Mouse (Mus musculus) G1E (cell line): ENCODE measurements around the gene Cab39l. TPM values are rescaled to one million over a fixed set of nuclear protein-coding genes. Genes with fewer than 3 reads are reported as not detected.

Experiments
- ATAC-seq: 2 replicates; pipeline ENCODE4 v1.8.0; 2016; ENCODE audit warnings: mild to moderate bottlenecking; ENCODE audit not compliant: insufficient number of reproducible peaks, poor library complexity, low FRiP score, severe bottlenecking; ENCODE audit errors: extremely low read depth
- DNase-seq: peaks from one replicate; pipeline ENCODE4 v3.0.0; 2012; ENCODE audit warnings: low spot score
- H3K27me3 ChIP-seq: 2 replicates; pipeline ENCODE4 v1.6.1; 2012; ENCODE audit warnings: mild to moderate bottlenecking, low read length, inconsistent platforms; ENCODE audit not compliant: insufficient read depth
- H3K36me3 ChIP-seq: replicated peaks from 2 replicates; pipeline ENCODE3; 2012; ENCODE audit warnings: mild to moderate bottlenecking, inconsistent platforms
- H3K4me1 ChIP-seq: 2 replicates; pipeline ENCODE4 v1.6.1; 2012; ENCODE audit warnings: low read depth, low read length, inconsistent platforms, mixed read lengths; ENCODE audit not compliant: insufficient read depth
- H3K4me3 ChIP-seq: 2 replicates; pipeline ENCODE4 v1.5.1; 2012; ENCODE audit warnings: low read depth, mild to moderate bottlenecking, inconsistent platforms, low read length, moderate library complexity, mixed read lengths
- H3K9me3 ChIP-seq: replicated peaks from 2 replicates; pipeline ENCODE4 v1.6.1; 2012; ENCODE audit warnings: inconsistent platforms
- CTCF ChIP-seq: IDR thresholded peaks from 2 replicates; pipeline ENCODE4 v1.5.1; 2012; ENCODE audit warnings: low read depth, low read length, inconsistent platforms, mixed read lengths
- GATA1 ChIP-seq: IDR thresholded peaks from 2 replicates; pipeline ENCODE4 v1.6.1; 2012; ENCODE audit warnings: borderline replicate concordance, low read length, inconsistent platforms, mixed read lengths
- GATA2 ChIP-seq: IDR thresholded peaks from 2 replicates; pipeline ENCODE4 v1.6.1; 2012; ENCODE audit warnings: low read depth, low read length, inconsistent platforms, borderline replicate concordance
- POLR2AphosphoS5 ChIP-seq: IDR thresholded peaks from 2 replicates; pipeline ENCODE4 v1.6.1; 2012; ENCODE audit warnings: low read depth, low read length, inconsistent platforms; ENCODE audit not compliant: insufficient replicate concordance
- TAL1 ChIP-seq: conservative IDR thresholded peaks from 2 replicates; pipeline ENCODE4 v1.6.1; 2012; ENCODE audit warnings: low read depth, low read length, inconsistent platforms, mixed read lengths
- polyA plus RNA-seq: library from polyadenylated mRNA; stranded (reverse); fragments of >175 nt; gene quantifications from 2 replicates; pipeline ENCODE4 v1.2.3, GENCODE M21; 2012
- total RNA-seq, 2 experiments: library from RNA; stranded (forward) in 1 of 2; stranded (reverse) in 1 of 2; fragments of 200-1000 nt in 1 of 2; fragments of >200 nt in 1 of 2; fragmentation: Nextera tagmentation in 1 of 2; gene quantifications; 2 replicates each; pipeline ENCODE4 v1.2.3; 2014 to 2017

The Cab39l gene
- total and polyA plus RNA-seq, 3 experiments = 2.2 to 100 (median 52.0) TPM

- H3K27me3 ChIP-seq = peaks cover 3% of the 10 kb centered on the region; the same call in 1 of the 2 replicates
- TF ChIP-seq GATA1 (no peak), CTCF (no peak), POLR2AphosphoS5 (no peak), TAL1 (no peak), GATA2 (no peak)
- no peak overlapping the region for H3K4me3 ChIP-seq
- DNase-seq (no peak), ATAC-seq (no peak)
- no peaks in the 10 kb centered on the region; the same call in 1 of the 2 replicates for H3K4me1 ChIP-seq
- no peaks in the 10 kb centered on the region for H3K9me3 ChIP-seq
- peaks cover 8% of the 10 kb centered on the region for H3K36me3 ChIP-seq
Measured at GRCm38 (mm10) chr14:59557886-59558285, 117.1 kb downstream of the Cab39l start.

GRCm38 (mm10) chr14:59566756-59567155, 126.0 kb downstream of the Cab39l start:
- Histone ChIP-seq H3K4me1 (no peaks in the 10 kb centered on the region), H3K9me3 (no peaks in the 10 kb centered on the region), H3K4me3 (no peak overlapping the region; the same call in 1 of the 2 replicates), H3K36me3 (peaks cover 65% of the 10 kb centered on the region), H3K27me3 (no peaks in the 10 kb centered on the region)
- ATAC-seq (no peak), DNase-seq (no peak)
- TF ChIP-seq CTCF (no peak), TAL1 (no peak), GATA1 (no peak), POLR2AphosphoS5 (no peak), GATA2 (no peak)

GRCm38 (mm10) chr14:59576385-59576784, 135.6 kb downstream of the Cab39l start:
- H3K4me3 ChIP-seq = no peak overlapping the region
- DNase-seq = no peak
- H3K9me3 ChIP-seq = no peaks in the 10 kb centered on the region
- H3K36me3 ChIP-seq = peaks cover 52% of the 10 kb centered on the region
- TF ChIP-seq GATA2 = no peak
- no peak for TF ChIP-seq TAL1
- no peak for TF ChIP-seq GATA1
- no peak for TF ChIP-seq CTCF
- no peak for TF ChIP-seq POLR2AphosphoS5
- no peaks in the 10 kb centered on the region for H3K4me1 ChIP-seq
- H3K27me3 ChIP-seq = no peaks in the 10 kb centered on the region
- no peak for ATAC-seq

- Histone ChIP-seq H3K27me3 (no peaks in the 10 kb centered on the region), H3K4me1 (no peaks in the 10 kb centered on the region), H3K4me3 (no peak overlapping the region), H3K9me3 (no peaks in the 10 kb centered on the region), H3K36me3 (peaks cover 79% of the 10 kb centered on the region)
- ATAC-seq = no peak
- TF ChIP-seq GATA1 (no peak), POLR2AphosphoS5 (no peak)
- no peak for DNase-seq
Measured at GRCm38 (mm10) chr14:59590614-59591013, 149.8 kb downstream of the Cab39l start.

GRCm38 (mm10) chr14:59591901-59592300, 151.1 kb downstream of the Cab39l start:
- no peak for TF ChIP-seq GATA1
- no peak for TF ChIP-seq TAL1
- no peak for TF ChIP-seq GATA2
- no peak for TF ChIP-seq POLR2AphosphoS5
- no peak for TF ChIP-seq CTCF
- Histone ChIP-seq H3K4me3 (no peak overlapping the region), H3K9me3 (no peaks in the 10 kb centered on the region), H3K4me1 (peaks cover 7% of the 10 kb centered on the region), H3K27me3 (no peaks in the 10 kb centered on the region), H3K36me3 (peaks cover 74% of the 10 kb centered on the region)
- DNase-seq (no peak), ATAC-seq (no peak)

GRCm38 (mm10) chr14:59592593-59592992, 151.8 kb downstream of the Cab39l start:
- TF ChIP-seq GATA1 = no peak
- TF ChIP-seq CTCF = no peak
- Histone ChIP-seq H3K4me1 (peaks cover 14% of the 10 kb centered on the region), H3K36me3 (peaks cover 70% of the 10 kb centered on the region), H3K27me3 (no peaks in the 10 kb centered on the region), H3K4me3 (no peak overlapping the region), H3K9me3 (no peaks in the 10 kb centered on the region)
- DNase-seq (no peak), ATAC-seq (no peak)

GRCm38 (mm10) chr14:59594988-59595387, 154.2 kb downstream of the Cab39l start:
- DNase-seq = no peak
- peaks cover 18% of the 10 kb centered on the region for H3K4me1 ChIP-seq
- no peak overlapping the region for H3K4me3 ChIP-seq
- no peak for ATAC-seq
- H3K27me3 ChIP-seq = no peaks in the 10 kb centered on the region
- peaks cover 49% of the 10 kb centered on the region for H3K36me3 ChIP-seq
- TF ChIP-seq TAL1 (no peak), GATA2 (no peak), GATA1 (no peak), POLR2AphosphoS5 (no peak), CTCF (no peak)
- H3K9me3 ChIP-seq = no peaks in the 10 kb centered on the region
